Mouse (Mus musculus) cortical plate, adult 2 months (tissue): ENCODE measurements around the gene Gm10645.

Source experiments
- CTCF ChIP-seq: fragments of 200-500 bp; IDR thresholded peaks from 2 replicates; pipeline ENCODE4 v1.5.1; 2011; ENCODE audit warnings: mild to moderate bottlenecking, control low read depth, low read length; ENCODE audit not compliant: insufficient read depth; ENCODE audit errors: extremely low read depth
- POLR2A ChIP-seq: fragments of 200-500 bp; IDR thresholded peaks from 2 replicates; pipeline ENCODE4 v1.6.1; 2011; ENCODE audit warnings: mild to moderate bottlenecking, low read length, control low read depth; ENCODE audit not compliant: insufficient read depth; ENCODE audit errors: extremely low read depth

GRCm38 (mm10) chr8:83210676-83211075, 44.7 kb upstream of the Gm10645 start:
- TF ChIP-seq CTCF, result no peak
- TF ChIP-seq POLR2A, result no peak
